Mouse (Mus musculus) kidney, postnatal 25 days (tissue): ENCODE results near the gene Gck.
"Not testable (repeated sequence)": the region's sequence is repeated elsewhere in the genome, so short reads cannot be mapped to it uniquely, and the experiment has no call there.

Experiments
- DNase-seq, 2 experiments: peaks; one replicate each; pipeline ENCODE4 v3.0.0; 2021; ENCODE audit warnings: mixed read lengths in 2 of 2

Gene Gck

DNA sequence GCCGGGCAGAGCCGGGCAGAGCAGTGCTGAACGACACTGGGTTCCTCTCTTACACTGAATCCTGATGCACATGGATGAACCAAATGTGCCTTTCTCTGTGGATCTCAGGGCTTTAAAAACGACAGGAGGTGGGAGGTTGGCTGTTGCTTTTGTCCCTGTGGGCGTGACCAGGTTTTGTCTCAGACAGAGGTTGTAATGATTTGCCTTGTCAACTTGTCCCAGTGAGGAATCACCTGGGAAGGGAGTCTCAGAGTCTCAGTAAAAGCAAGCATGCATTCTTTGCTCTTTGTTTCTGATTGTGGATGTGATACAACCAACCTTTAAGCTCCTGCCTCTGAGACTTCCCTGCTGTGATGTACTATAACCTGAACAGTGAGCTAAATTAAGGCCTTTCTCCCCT lies 42.8 kb downstream of the Gck start:
- DNase-seq, result no peak

GRCm38 (mm10) chr11:5905778-5906518 lies 43.9 kb downstream of the Gck start:
- DNase-seq, result no peak

DNA sequence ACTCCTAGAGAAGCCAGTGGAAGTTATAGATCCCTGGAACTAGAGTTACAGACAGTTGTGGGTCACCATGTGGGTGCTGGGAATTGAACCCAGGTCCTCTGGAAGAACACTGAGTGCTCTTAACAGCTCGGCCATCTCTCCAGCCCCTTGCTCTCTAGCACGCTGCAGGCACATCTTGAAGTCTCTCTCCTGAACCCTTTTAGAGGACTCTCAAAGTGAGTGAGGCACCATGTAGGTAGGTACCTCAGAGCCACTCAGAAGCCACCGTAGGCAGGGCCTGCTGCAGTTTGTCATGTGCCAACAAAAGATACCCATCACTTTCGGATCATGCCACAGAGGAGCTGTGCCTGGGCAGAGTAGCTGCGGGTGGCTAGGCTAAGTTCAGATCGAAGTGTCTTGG lies 45.0 kb downstream of the Gck start:
- no peak for DNase-seq

DNA sequence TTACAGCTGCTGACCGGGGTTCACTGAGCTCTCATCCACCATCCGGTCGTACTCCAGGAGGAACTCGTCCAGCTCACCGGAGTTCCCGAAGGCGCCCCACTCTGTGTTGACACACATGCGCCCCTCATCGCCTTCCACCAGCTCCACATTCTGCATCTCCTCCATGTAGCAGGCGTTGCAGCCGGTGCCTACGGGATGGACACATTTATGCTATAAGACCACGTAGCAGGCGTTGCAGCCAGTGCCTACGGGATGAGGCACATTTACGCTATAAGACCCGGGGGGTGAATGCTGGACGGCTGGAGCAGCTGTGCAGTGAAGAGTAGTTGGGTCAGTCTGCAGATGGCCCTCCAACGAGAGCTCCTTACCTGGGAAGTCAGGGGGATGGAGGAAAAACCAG lies 45.5 kb downstream of the Gck start:
- no peak for DNase-seq

GRCm38 (mm10) chr11:5903844-5904243 lies 46.0 kb downstream of the Gck start:
- no peak for DNase-seq

- DNase-seq, result no peak
Observed at GRCm38 (mm10) chr11:5902390-5902789, 47.5 kb downstream of the Gck start.

DNA sequence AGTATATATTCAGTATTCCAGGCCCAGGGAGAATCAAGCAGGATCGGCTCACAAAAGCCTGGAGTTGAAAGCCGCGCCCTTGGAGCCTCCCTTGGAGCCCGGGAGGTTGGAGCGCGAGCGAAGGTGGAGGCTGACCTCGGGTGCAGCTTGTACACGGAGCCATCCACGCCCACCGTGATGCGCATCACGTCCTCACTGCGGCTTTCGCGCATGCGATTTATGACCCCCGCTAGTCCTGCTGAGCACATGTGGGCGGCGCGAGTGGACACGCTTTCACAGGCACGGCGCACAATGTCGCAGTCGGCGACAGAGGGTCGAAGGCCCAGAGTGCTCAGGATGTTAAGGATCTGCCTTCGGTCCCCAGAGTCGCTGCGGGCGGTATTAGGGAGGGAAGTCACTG lies 47.9 kb downstream of the Gck start:
- peak; percentile 38 to 68 for DNase-seq

DNA sequence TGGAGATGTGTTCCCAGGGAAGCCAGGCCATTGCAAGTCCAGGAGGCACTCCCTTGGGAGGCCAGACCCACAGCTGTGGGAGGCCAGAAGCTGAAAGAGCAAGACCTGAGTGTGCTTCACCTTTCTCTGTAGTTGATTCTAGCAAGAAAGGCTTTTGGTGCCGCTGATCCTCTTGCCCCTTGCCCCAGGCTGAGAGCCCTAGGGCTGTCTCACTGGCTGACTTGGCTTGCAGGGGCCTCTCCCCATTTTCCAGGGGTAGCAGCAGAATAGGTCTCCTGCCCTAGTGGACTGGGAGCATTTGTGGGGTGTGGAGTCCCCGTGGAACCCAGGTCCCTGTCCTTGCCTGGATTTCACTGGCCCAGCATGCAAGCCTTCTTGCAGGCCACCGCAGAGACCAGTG lies 48.6 kb downstream of the Gck start:
- no peak for DNase-seq

GRCm38 (mm10) chr11:5899286-5899685 lies 50.6 kb downstream of the Gck start:
- DNase-seq, result no peak

- no peak for DNase-seq
Observed at GRCm38 (mm10) chr11:5898531-5898930, 51.4 kb downstream of the Gck start, which contains the start of gene Myl7. Gene Myl7 (minus strand): TSS chr11:5898782.

- no peak for DNase-seq
Observed at GRCm38 (mm10) chr11:5897839-5898238, 52.0 kb downstream of the Gck start.

GRCm38 (mm10) chr11:5897230-5897629 lies 52.7 kb downstream of the Gck start:
- peak in 1 of 2 experiments; percentile 40 for DNase-seq

- no peak for DNase-seq
Observed at GRCm38 (mm10) chr11:5893807-5894206, 56.1 kb downstream of the Gck start.

- no peak for DNase-seq
Observed at GRCm38 (mm10) chr11:5892810-5893368, 57.0 kb downstream of the Gck start.

GRCm38 (mm10) chr11:5892151-5892591 lies 57.7 kb downstream of the Gck start:
- peak; percentile 26 to 57 for DNase-seq

DNA sequence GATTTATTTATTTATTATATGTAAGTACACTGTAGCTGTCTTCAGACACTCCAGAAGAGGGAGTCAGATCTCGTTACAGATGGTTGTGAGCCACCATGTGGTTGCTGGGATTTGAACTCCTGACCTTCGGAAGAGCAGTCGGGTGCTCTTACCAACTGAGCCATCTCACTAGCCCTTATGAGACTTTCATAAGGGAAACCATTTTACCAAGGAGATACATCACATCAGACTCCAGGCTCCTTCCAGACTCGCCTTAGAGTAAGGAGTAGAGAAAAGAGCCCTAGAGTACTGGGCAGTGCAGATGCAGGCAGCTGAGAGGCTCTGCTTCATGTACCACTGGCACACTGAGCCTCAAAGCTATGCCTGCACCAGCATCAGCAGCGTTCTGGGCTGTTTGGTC lies 61.3 kb downstream of the Gck start:
- not testable (repeated sequence) for DNase-seq

GRCm38 (mm10) chr11:5887250-5887649 lies 62.6 kb downstream of the Gck start:
- no peak for DNase-seq

DNA sequence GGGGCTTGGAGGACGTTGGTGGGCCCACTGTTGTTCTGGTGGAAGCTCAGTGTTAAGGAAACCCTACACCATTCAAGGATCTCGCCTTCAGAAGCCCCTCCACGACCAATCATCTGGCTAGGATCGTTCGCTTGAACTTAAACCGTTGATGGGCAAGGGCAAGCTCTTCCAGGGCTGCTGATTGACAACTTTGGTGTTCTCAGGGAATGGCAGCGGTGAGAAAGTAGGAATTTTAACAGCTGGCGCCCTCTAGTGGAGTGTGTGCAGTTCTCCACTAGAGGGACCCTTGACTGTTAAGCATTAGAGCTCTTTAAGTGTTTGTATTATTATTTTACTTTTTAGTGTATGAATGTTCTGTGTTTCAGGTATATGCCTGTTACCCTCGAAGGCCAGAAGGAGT lies 63.7 kb downstream of the Gck start:
- peak; percentile 73 to 79 for DNase-seq

GRCm38 (mm10) chr11:5882518-5882917 lies 67.4 kb downstream of the Gck start:
- no peak for DNase-seq

DNA sequence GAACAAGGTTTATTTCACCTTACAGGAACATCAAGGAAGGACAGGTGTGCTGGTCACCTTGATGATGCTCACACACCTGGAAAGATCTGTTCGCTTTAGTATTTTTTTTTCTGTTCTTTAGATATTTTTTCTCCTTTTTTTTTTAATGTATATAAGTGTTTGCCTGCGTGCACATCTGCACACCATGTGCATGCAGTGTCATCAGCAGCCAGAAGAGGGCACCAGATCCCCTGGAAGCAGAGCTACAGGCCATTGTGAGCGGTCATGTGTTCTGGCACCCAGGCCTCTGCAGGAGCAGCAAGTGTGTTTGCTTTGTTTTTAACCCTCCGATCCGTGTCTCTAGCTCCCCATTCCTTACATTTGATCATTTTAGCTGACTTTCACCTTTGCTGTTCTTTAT lies 70.0 kb downstream of the Gck start:
- peak; percentile 65 to 73 for DNase-seq

- DNase-seq, result no peak
Observed at GRCm38 (mm10) chr11:5878661-5879060, 71.2 kb downstream of the Gck start.

DNA sequence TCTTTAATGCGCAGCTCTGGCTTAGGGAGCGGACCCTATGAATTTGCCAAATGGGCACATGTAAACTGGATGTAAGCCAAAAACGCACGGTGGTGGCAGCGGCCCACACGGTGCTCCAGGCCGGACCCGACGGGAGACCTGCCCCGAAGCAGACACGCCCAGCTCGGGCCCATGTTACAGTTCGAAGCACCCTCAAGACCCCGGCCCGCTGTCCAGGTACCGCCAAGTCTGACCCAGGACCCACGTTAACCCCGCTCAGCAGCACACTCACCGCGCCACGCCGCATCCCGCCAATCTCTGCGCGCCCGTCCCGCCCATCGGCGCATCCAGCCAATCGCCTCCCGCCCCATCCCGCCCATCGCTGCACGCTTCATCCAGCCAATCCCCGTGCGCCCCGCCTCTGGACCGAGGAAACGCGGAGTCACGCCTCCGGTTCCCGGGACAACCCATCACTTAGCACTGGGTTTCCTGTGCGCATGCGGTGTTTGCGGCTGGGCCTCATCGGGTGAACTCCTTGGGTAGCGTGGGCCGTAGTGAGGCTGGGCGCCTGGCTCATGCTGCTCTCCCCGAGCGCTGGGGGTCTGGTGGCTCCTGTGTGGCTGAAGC lies 71.9 kb downstream of the Gck start, which contains the start of gene Pold2:
Pold2 (minus strand) TSS at position 372 of the 606 bp plus-strand sequence.
- peak; percentile 99 to 100 for DNase-seq

DNA sequence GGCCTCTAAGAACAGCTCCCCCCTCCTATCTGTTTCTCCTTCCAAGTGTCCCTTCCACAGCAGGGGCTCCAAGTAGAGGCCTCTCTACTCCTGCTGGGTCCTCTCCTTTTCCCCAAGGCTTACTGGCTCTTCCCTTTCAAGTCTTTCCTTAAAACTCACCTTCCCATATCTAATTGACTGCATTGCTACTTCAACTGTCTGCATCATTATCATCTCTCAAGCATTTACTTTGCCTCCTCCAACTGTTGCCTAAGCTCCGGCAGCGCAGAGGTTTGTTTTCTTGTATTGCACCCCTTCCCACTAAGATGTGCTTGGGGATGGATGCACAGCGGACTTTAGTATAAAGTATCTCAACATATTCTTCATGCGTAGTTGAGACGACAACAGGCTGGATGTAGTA lies 72.5 kb downstream of the Gck start:
- DNase-seq, result no peak

DNA sequence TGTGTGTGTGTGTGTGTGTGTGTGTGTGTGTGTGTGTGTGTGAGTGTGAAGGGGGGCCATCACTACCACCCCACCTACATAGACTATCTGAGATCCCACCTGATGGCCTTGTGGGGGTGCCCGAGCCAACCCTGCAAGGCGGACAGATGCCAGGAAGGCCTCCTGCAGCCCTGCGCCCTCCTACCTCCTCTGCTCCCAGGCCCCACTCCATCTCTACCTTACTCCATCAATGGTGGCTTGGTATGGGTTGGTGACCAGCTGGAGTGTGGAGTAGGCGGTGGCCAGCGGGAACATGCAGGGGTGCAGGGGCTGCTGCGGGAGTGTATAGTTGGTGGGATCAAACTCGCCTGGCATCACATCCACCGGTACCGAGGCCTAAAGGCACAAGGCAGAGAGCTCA lies 76.7 kb downstream of the Gck start:
- DNase-seq, result peak in 1 of 2 experiments; percentile 33
